10 mouse cellular contexts compared by ENCODE assay signal in genomic region chr4:125780921-125781487, GRCm38 (mm10).
A peak's percentile ranks its signal among the peaks of the same experiment; 100 is the strongest.
DNase-seq lines count a peak whose midpoint lies in the region; ATAC-seq and TF ChIP-seq lines count a peak whose summit lies in the region.
"Had no signal": no experiment of that assay in that cellular context is flagged by ENCODE, and none has a peak within 500 bp of the region (broad histone marks: within the 10 kb centered on the region; RNA-seq: fewer than 3 reads in every experiment).

No protein-coding gene starts in this region.

- intact Hi-C loops in left cerebral cortex, postnatal 4 days (cut with DNase I), result no loop called here

- 0 out of 2 replicates have a peak overlapping the region, but pooled peaks have one; percentile 19 for H3K4me2 ChIP-seq in hindbrain, postnatal 0 days (ENCODE audit: low read depth, low read length)
- H3K4me2 ChIP-seq in kidney, embryonic 14.5 days (replicated peaks; ENCODE audit: low read depth, low read length), result no peak overlapping the region; the same call in 1 of the 2 replicates
- H3K4me2 ChIP-seq: limb, embryonic 15.5 days had no signal

- TF ChIP-seq CTCF in hindbrain, postnatal 0 days (IDR thresholded peaks at IDR 0.05; ENCODE audit: low read depth), result no peak
- no peak for TF ChIP-seq CTCF in cerebellum, adult 2 months (IDR thresholded peaks at IDR 0.05; ENCODE audit: borderline replicate concordance, insufficient read depth, low read depth, low read length)

- no peaks in the 10 kb centered on the region for H3K9me3 ChIP-seq in hindbrain, postnatal 0 days (ENCODE audit: low read length)
- H3K9me3 ChIP-seq in midbrain, embryonic 10.5 days (replicated peaks), result no peaks in the 10 kb centered on the region
- H3K9me3 ChIP-seq in kidney, embryonic 14.5 days (ENCODE audit: control insufficient read depth, low read length), result no peaks in the 10 kb centered on the region
- H3K9me3 ChIP-seq: heart, embryonic 10.5 days; limb, embryonic 15.5 days had no signal

- peak overlapping the region; percentile 32 for H3K27ac ChIP-seq in hindbrain, postnatal 0 days
- H3K27ac ChIP-seq in midbrain, embryonic 10.5 days (replicated peaks), result peak overlapping the region; percentile 58; the same call in 1 of the 2 replicates
- H3K27ac ChIP-seq in cerebellum, adult 2 months (ENCODE audit: insufficient read depth, low read length), result no peak overlapping the region
- no peak overlapping the region for H3K27ac ChIP-seq in kidney, embryonic 14.5 days (ENCODE audit: low read depth, low read length)
- H3K27ac ChIP-seq: heart, embryonic 10.5 days; limb, embryonic 15.5 days had no signal

- no peaks in the 10 kb centered on the region for H3K27me3 ChIP-seq in hindbrain, postnatal 0 days (ENCODE audit: insufficient read depth, low read length)
- peaks cover 90% of the 10 kb centered on the region for H3K27me3 ChIP-seq in midbrain, embryonic 10.5 days (ENCODE audit: low read depth, poor library complexity, severe bottlenecking)
- H3K27me3 ChIP-seq in cerebellum, adult 2 months (ENCODE audit: control insufficient read depth, insufficient read depth, low read length), result no peaks in the 10 kb centered on the region
- H3K27me3 ChIP-seq in kidney, embryonic 14.5 days (ENCODE audit: control insufficient read depth, insufficient read depth, low read length), result peaks cover 3% of the 10 kb centered on the region; the same call in 1 of the 2 replicates

- H3K4me1 ChIP-seq in hindbrain, postnatal 0 days (ENCODE audit: insufficient read depth, low read length), result no peaks in the 10 kb centered on the region
- peaks cover 41% of the 10 kb centered on the region for H3K4me1 ChIP-seq in midbrain, embryonic 10.5 days
- no peaks in the 10 kb centered on the region for H3K4me1 ChIP-seq in cerebellum, adult 2 months (ENCODE audit: control insufficient read depth, insufficient read depth, low read length)
- no peaks in the 10 kb centered on the region for H3K4me1 ChIP-seq in kidney, embryonic 14.5 days (ENCODE audit: control insufficient read depth, insufficient read depth, low read length)
- H3K4me1 ChIP-seq: heart, embryonic 10.5 days; limb, embryonic 15.5 days had no signal

- no peak overlapping the region for H3K4me3 ChIP-seq in hindbrain, postnatal 0 days (ENCODE audit: low read length)
- peak overlapping the region; percentile 20; the same call in 1 of the 2 replicates for H3K4me3 ChIP-seq in midbrain, embryonic 10.5 days
- H3K4me3 ChIP-seq in cerebellum, adult 2 months (replicated peaks; ENCODE audit: insufficient read depth, low read depth, low read length), result no peak overlapping the region
- H3K4me3 ChIP-seq in kidney, embryonic 14.5 days (ENCODE audit: low read length), result no peak overlapping the region
- H3K4me3 ChIP-seq: heart, embryonic 10.5 days; limb, embryonic 15.5 days had no signal

- peak; percentile 59 for DNase-seq in left cerebral cortex, adult 11 months (ENCODE audit: low spot score)
- DNase-seq in left cerebral cortex, postnatal 4 days, result no peak
- peak; percentile 68 for DNase-seq in hindbrain, postnatal 0 days (ENCODE audit: low spot score)
- peak; percentile 54 for DNase-seq in midbrain, embryonic 10.5 days (ENCODE audit: low spot score)
- DNase-seq in telencephalon, adult 2 months (ENCODE audit: low read depth, low spot score), result peak; percentile 84
- DNase-seq in cerebellum, adult 2 months, result no peak
- DNase-seq in cerebellum, adult 11-12 months, result no peak

- H3K36me3 ChIP-seq in hindbrain, postnatal 0 days (ENCODE audit: insufficient read depth, low read length), result no peaks in the 10 kb centered on the region
- no peaks in the 10 kb centered on the region for H3K36me3 ChIP-seq in midbrain, embryonic 10.5 days
- no peaks in the 10 kb centered on the region for H3K36me3 ChIP-seq in kidney, embryonic 14.5 days (ENCODE audit: control insufficient read depth, insufficient read depth, low read length)
- H3K36me3 ChIP-seq: heart, embryonic 10.5 days; limb, embryonic 15.5 days had no signal

- TF ChIP-seq POLR2A in cerebellum, adult 2 months (IDR thresholded peaks at IDR 0.05; ENCODE audit: borderline replicate concordance, insufficient read depth, low read length), result no peak

- ATAC-seq in hindbrain, postnatal 0 days, result peak; percentile 62
- no peak for ATAC-seq in kidney, embryonic 14.5 days (ENCODE audit: low FRiP score, low TSS enrichment)

- 4% methylated on average over 12 of the region's 12 CpGs for WGBS in hindbrain, postnatal 0 days
- WGBS in midbrain, embryonic 10.5 days, result 8% methylated on average over 12 of the region's 12 CpGs
- 23% methylated on average over 12 of the region's 12 CpGs for WGBS in cerebellum, adult 2 months
- WGBS in kidney, embryonic 14.5 days, result 9% methylated on average over 12 of the region's 12 CpGs

- 0 out of 2 replicates have a peak overlapping the region, but pooled peaks have one; percentile 19 for H3K9ac ChIP-seq in hindbrain, postnatal 0 days (replicated peaks; ENCODE audit: low read length)
- H3K9ac ChIP-seq in kidney, embryonic 14.5 days (ENCODE audit: low read depth, low read length), result no peak overlapping the region
- H3K9ac ChIP-seq: limb, embryonic 15.5 days had no signal

Comparison
In these comparisons a context has a peak if more than half of its experiments do, and no peak if none do; other contexts are left out.
1. DNase-seq: peak in left cerebral cortex, adult 11 months (single experiment), hindbrain, postnatal 0 days (single experiment), midbrain, embryonic 10.5 days (single experiment) and telencephalon, adult 2 months (single experiment); none in left cerebral cortex, postnatal 4 days (single experiment), cerebellum, adult 2 months (0 of 2) and cerebellum, adult 11-12 months (single experiment).
2. H3K27ac ChIP-seq: peak in hindbrain, postnatal 0 days (single experiment) and midbrain, embryonic 10.5 days (single experiment); none in cerebellum, adult 2 months (single experiment) and kidney, embryonic 14.5 days (single experiment).